Mouse (Mus musculus) fat pad, adult 2 months (tissue): ENCODE data around the gene Smim26.
A peak's percentile ranks its signal among the peaks of the same experiment; 100 is the strongest.

Experiments used
- DNase-seq: peaks from one replicate; pipeline ENCODE4 v3.0.0-alpha.2; 2011; ENCODE audit warnings: low read depth, low spot score; ENCODE audit errors: extremely low read depth

Gene Smim26

DNA sequence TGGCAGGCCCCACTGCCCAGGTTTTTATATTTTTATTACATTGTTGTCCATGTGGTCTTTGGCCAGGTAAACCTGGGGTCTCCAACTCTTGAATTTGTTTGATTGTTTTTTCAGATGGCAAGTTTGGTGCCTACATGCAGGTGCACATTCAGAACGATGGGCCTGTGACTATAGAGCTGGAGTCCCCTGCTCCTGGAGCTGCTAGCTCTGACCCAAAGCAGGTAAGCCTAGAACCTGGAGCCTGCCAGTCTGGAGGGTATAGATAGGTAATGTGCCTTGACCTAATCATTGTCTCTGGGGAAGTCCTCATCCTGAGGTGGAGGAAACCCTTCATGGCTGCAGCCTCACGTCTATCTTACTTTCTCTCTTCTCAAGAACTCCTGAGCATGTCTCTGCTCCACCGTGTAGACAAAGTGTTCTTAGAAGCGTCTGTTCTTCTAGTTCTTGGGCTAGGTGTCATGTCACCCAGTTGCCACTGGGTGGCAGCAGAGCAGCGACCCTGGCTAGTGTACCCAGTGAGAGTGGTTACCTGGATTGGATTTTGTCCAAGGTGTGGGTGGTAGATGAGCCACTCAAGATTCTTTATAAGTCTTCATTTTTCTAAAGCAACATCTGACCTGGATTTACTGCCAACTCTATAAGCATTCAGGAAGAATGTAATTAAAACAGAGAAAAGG is 41.9 kb downstream of the Smim26 start:
- peak; percentile 21 for DNase-seq

- DNase-seq, result no peak
These were observed 43.4 kb downstream of the Smim26 start for GRCm38 (mm10) chr2:144637204-144637603.

DNA sequence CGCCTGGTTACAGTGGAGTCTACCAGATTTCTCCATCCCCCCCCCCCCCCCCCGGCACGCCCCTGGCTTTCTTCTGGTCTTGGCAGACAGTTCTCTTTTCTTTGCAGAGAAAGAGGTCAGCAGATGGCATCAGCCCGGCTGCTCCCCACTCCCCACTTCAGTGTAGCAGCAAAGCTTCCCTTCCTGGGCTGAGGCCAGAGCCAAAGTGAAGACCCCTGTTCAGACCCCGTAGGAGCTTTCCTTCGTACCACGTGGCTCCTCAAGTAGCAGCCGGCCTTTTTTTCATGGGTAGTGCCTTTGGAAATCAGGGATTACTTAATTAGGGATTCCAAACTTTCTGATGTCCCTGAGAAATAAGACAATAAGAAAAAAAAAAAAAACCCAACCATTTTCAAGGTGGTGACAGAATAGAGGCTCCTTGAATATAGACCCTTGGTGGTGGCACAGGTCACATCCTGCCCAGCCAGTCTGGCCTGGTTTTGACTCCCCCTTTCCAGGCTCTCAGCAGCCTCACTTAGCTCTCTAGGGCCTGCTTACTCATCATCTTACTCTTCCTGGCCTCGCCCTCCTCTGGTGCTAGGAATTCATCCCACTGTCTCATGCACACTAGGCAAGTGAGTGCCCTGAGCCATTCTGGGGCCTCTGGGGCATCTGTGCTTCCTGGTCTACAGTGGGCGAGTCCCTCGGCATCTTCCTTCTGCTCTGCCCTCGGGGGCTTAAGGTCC is 44.0 kb downstream of the Smim26 start:
- DNase-seq, result no peak

- no peak for DNase-seq
These were observed 44.9 kb downstream of the Smim26 start for GRCm38 (mm10) chr2:144638719-144639118.

GRCm38 (mm10) chr2:144640101-144640500 is 46.2 kb downstream of the Smim26 start:
- no peak for DNase-seq

DNA sequence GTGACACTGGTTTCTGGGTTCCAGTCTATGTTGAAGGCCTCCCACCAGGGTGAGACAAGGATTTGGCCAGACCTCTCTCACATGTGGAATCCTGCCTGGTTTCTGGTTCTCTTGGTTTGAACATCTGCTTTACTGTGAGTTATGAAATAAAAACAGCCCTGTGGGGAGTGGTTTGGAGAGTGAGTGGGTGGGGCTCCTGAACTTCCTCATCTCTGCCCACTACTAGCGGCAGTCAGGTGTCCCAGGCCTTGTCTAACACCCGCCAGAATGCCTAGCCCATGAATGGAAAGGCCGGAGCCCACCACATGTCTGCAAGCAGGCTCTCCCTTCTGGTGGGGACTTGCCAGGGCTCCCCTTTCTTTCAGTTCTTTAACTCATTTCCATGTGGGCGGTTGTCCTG is 48.1 kb downstream of the Smim26 start:
- no peak for DNase-seq
